Mouse (Mus musculus): ENCODE data around the gene Itgb5.
A peak's percentile ranks its signal among the peaks of the same experiment; 100 is the strongest.

Itgb5 gene

GRCm38 (mm10) chr16:33985372-33985771 lies 155.9 kb downstream of the Itgb5 start:
- no peak for DNase-seq (ENCODE audit: low spot score in 2 of 2)

GRCm38 (mm10) chr16:33986993-33987392 lies 157.5 kb downstream of the Itgb5 start:
- DNase-seq (ENCODE audit: low spot score in 2 of 2) = no peak

GRCm38 (mm10) chr16:33988358-33989012 lies 159.0 kb downstream of the Itgb5 start:
- peak; percentile 49 for DNase-seq (ENCODE audit: low spot score in 2 of 2)

- no peak for DNase-seq (ENCODE audit: low spot score in 2 of 2)
These were observed 159.6 kb downstream of the Itgb5 start for GRCm38 (mm10) chr16:33989106-33989505.

- DNase-seq (ENCODE audit: low spot score in 2 of 2) = no peak
These were observed 161.2 kb downstream of the Itgb5 start for GRCm38 (mm10) chr16:33990712-33991111.

- DNase-seq (ENCODE audit: low spot score in 2 of 2) = no peak
These were observed 164.9 kb downstream of the Itgb5 start for GRCm38 (mm10) chr16:33994321-33994720.

GRCm38 (mm10) chr16:33995496-33995895 lies 166.0 kb downstream of the Itgb5 start:
- DNase-seq (ENCODE audit: low spot score in 2 of 2) = no peak

GRCm38 (mm10) chr16:33996030-33996429 lies 166.6 kb downstream of the Itgb5 start:
- peak; percentile 47 to 69 for DNase-seq (ENCODE audit: low spot score in 2 of 2)

GRCm38 (mm10) chr16:33998011-33998410 lies 168.5 kb downstream of the Itgb5 start:
- DNase-seq (ENCODE audit: low spot score in 2 of 2) = no peak

Measured in spleen, postnatal 36 days (tissue).